Mouse (Mus musculus) lung, adult 2 months (tissue): Measurements from ENCODE around the gene Qrfpr.

Experiments used
- CTCF ChIP-seq: fragments of 200-500 bp; IDR thresholded peaks from 2 replicates; pipeline ENCODE4 v1.5.1; 2011; ENCODE audit warnings: mild to moderate bottlenecking, low read length, control low read depth; ENCODE audit not compliant: insufficient read depth
- POLR2A ChIP-seq: fragments of 200-500 bp; IDR thresholded peaks from 2 replicates; pipeline ENCODE4 v1.6.1; 2011; ENCODE audit warnings: low read depth, mild to moderate bottlenecking, control low read depth, low read length, borderline replicate concordance; ENCODE audit errors: extremely low read depth

DNA sequence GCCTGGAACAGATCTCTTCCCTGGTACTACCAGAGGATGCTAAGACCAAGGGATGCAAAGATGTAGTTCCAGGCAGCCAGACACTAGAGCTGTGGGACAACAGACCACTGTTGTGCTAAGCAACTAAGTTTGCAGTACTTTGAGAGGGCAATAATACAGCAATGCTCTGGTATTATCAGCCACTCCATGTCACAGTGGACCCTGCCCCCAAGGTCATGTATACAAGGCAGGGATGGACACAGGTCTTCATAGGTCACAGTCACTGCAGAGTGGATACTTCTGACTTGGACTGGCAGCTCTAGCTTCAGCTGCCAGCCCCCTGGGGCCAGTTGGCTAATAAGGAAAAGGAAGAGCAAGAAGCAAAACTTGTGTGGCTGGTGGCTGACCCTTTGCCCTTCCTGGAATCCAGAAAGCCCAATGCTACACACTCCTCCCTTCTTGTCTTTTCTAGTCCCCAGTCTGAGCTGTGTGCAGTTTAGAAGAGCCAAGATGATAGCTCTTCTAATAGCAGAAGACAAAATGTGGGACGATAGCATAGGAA is 51.4 kb downstream of the Qrfpr start:
- TF ChIP-seq POLR2A (no peak), CTCF (no peak)
